ENCODE assay signal across 8 mouse cellular contexts in genomic region chr6:128133679-128134191, GRCm38 (mm10). TPM values are rescaled to one million over a fixed set of nuclear protein-coding genes. Genes with fewer than 3 reads are reported as not detected.
DNase-seq lines count a peak whose midpoint lies in the region; ATAC-seq lines count a peak whose summit lies in the region.

No protein-coding gene starts in this region.

- no peak overlapping the region for H3K4me3 ChIP-seq in limb, embryonic 15.5 days

- ATAC-seq in limb, embryonic 15.5 days (ENCODE audit: insufficient number of reproducible peaks, low FRiP score, low TSS enrichment, low read depth): no peak

- no peaks in the 10 kb centered on the region for H3K9me3 ChIP-seq in limb, embryonic 15.5 days

- intact Hi-C loops in left cerebral cortex, postnatal 4 days (cut with DNase I): no loop called here

- no peaks in the 10 kb centered on the region for H3K36me3 ChIP-seq in limb, embryonic 15.5 days

- DNase-seq in adrenal gland, adult (ENCODE audit: inconsistent age in 2 of 2, low spot score in 1 of 2): peak; percentile 58 to 72
- DNase-seq in adrenal gland, postnatal 4 days (ENCODE audit: low spot score in 2 of 2): no peak
- DNase-seq in ZHBTc4 (ENCODE audit: low read depth, low spot score): peak; percentile 45
- DNase-seq in heart, postnatal 4 days: peak; percentile 38
- DNase-seq in urinary bladder, postnatal 4 days (ENCODE audit: low spot score in 2 of 2): no peak
- no peak for DNase-seq in left cerebral cortex, postnatal 4 days
- no peak for DNase-seq in cerebellum, adult 18-20 months

- peak overlapping the region; percentile 71 for H3K27ac ChIP-seq in limb, embryonic 15.5 days

- no peaks in the 10 kb centered on the region for H3K27me3 ChIP-seq in limb, embryonic 15.5 days

- H3K9ac ChIP-seq in limb, embryonic 15.5 days: no peak overlapping the region

- WGBS in limb, embryonic 15.5 days: 61% methylated on average over 10 of the region's 10 CpGs

- H3K4me1 ChIP-seq in limb, embryonic 15.5 days: peaks cover 58% of the 10 kb centered on the region

- no peak overlapping the region for H3K4me2 ChIP-seq in limb, embryonic 15.5 days

RNA-seq across cellular contexts. Expression of gene Tspan9, which starts 9.7 kb away (rescaled TPM):
- 10 to 100 TPM; 80.4 to 83.3 TPM for total RNA-seq in adrenal gland, postnatal 4 days (2021)
- 100 to 1,000 TPM; 216 TPM for total RNA-seq in heart, postnatal 4 days (2021)
- polyA plus RNA-seq in limb, embryonic 15.5 days (2015; fragmentation: Nextera tagmentation; extraction: Ambion mirVana): 140 and 141 TPM in 2 replicates
- 10 to 100 TPM; 69.5 to 78.5 TPM for total RNA-seq in left cerebral cortex, postnatal 4 days (2021)

Comparison
In these comparisons a context has a peak if more than half of its experiments do, and no peak if none do; other contexts are left out.
1. DNase-seq: peak in adrenal gland, adult (2 of 2), ZHBTc4 (single experiment) and heart, postnatal 4 days (single experiment); none in adrenal gland, postnatal 4 days (0 of 2), urinary bladder, postnatal 4 days (0 of 2), left cerebral cortex, postnatal 4 days (single experiment) and cerebellum, adult 18-20 months (0 of 2).